Comparison of ENCODE assay signal across 9 mouse cellular contexts in genomic region chr2:72478921-72479320, GRCm38 (mm10). TPM values are rescaled to one million over a fixed set of nuclear protein-coding genes. Genes with fewer than 3 reads are reported as not detected.
A peak's percentile ranks its signal among the peaks of the same experiment; 100 is the strongest.
DNase-seq lines count a peak whose midpoint lies in the region; ATAC-seq and TF ChIP-seq lines count a peak whose summit lies in the region.
"Had no signal": no experiment of that assay in that cellular context is flagged by ENCODE, and none has a peak within 500 bp of the region (broad histone marks: within the 10 kb centered on the region; RNA-seq: fewer than 3 reads in every experiment).

No protein-coding gene starts in this region.

- ATAC-seq in heart, embryonic 13.5 days (ENCODE audit: extremely low read depth, insufficient number of reproducible peaks, low FRiP score, low TSS enrichment): no peak
- ATAC-seq in midbrain, embryonic 13.5 days: no peak
- no peak for ATAC-seq in midbrain, postnatal 0 days (ENCODE audit: low FRiP score)
- no peak for ATAC-seq in midbrain, embryonic 14.5 days (ENCODE audit: low FRiP score, low TSS enrichment)

- peaks cover 45% of the 10 kb centered on the region for H3K36me3 ChIP-seq in heart, embryonic 13.5 days
- peaks cover 18% of the 10 kb centered on the region; the same call in 1 of the 2 replicates for H3K36me3 ChIP-seq in midbrain, embryonic 13.5 days
- no peaks in the 10 kb centered on the region for H3K36me3 ChIP-seq in midbrain, postnatal 0 days (ENCODE audit: insufficient read depth, low read length)
- H3K36me3 ChIP-seq in midbrain, embryonic 14.5 days (ENCODE audit: control insufficient read depth, insufficient read depth, low read length): peaks cover 8% of the 10 kb centered on the region; the same call in 1 of the 2 replicates

- H3K4me1 ChIP-seq in heart, embryonic 13.5 days: peaks cover 49% of the 10 kb centered on the region
- H3K4me1 ChIP-seq in midbrain, embryonic 13.5 days (replicated peaks): peaks cover 31% of the 10 kb centered on the region
- H3K4me1 ChIP-seq in midbrain, postnatal 0 days (ENCODE audit: insufficient read depth, low read length): no peaks in the 10 kb centered on the region; the same call in 1 of the 2 replicates
- H3K4me1 ChIP-seq in midbrain, embryonic 14.5 days (ENCODE audit: control insufficient read depth, insufficient read depth, low read length): peaks cover 5% of the 10 kb centered on the region; the same call in 1 of the 2 replicates

- H3K27ac ChIP-seq in heart, embryonic 13.5 days (replicated peaks): no peak overlapping the region
- no peak overlapping the region for H3K27ac ChIP-seq in midbrain, embryonic 13.5 days
- H3K27ac ChIP-seq in midbrain, postnatal 0 days (ENCODE audit: low read depth, low read length): no peak overlapping the region
- H3K27ac ChIP-seq in midbrain, embryonic 14.5 days (replicated peaks; ENCODE audit: low read depth, low read length): no peak overlapping the region

- H3K27me3 ChIP-seq in heart, embryonic 13.5 days (replicated peaks): no peaks in the 10 kb centered on the region
- H3K27me3 ChIP-seq in midbrain, embryonic 13.5 days: peaks cover 11% of the 10 kb centered on the region
- peaks cover 8% of the 10 kb centered on the region for H3K27me3 ChIP-seq in midbrain, postnatal 0 days (ENCODE audit: insufficient read depth, low read length)
- peaks cover 9% of the 10 kb centered on the region for H3K27me3 ChIP-seq in midbrain, embryonic 14.5 days (ENCODE audit: control insufficient read depth, insufficient read depth, low read length)

- peak overlapping the region; percentile 91; the same call in 1 of the 2 replicates for H3K4me2 ChIP-seq in heart, embryonic 13.5 days
- H3K4me2 ChIP-seq in midbrain, embryonic 13.5 days (replicated peaks): peak overlapping the region; percentile 79
- no peak overlapping the region for H3K4me2 ChIP-seq in midbrain, postnatal 0 days (ENCODE audit: low read depth, low read length, poor library complexity, severe bottlenecking)
- peak overlapping the region; percentile 21 for H3K4me2 ChIP-seq in midbrain, embryonic 14.5 days (ENCODE audit: low read length)

- DNase-seq in heart, adult 9 months (ENCODE audit: low spot score in 2 of 2): no peak
- DNase-seq in midbrain, postnatal 0 days (ENCODE audit: low spot score): no peak
- DNase-seq in midbrain, embryonic 14.5 days: peak; percentile 31
- no peak for DNase-seq in layer of hippocampus, adult 11-12 months (ENCODE audit: low spot score)
- DNase-seq in urinary bladder, postnatal 14 days (ENCODE audit: low spot score): no peak
- DNase-seq in kidney, adult 18-20 months: no peak
- DNase-seq: right cerebral cortex, postnatal 4 days had no signal

- WGBS in heart, embryonic 13.5 days: 67% methylated on average over 13 of the region's 13 CpGs
- WGBS in midbrain, embryonic 13.5 days: 46% methylated on average over 13 of the region's 13 CpGs
- 38% methylated on average over 13 of the region's 13 CpGs for WGBS in midbrain, postnatal 0 days
- WGBS in midbrain, embryonic 14.5 days: 42% methylated on average over 13 of the region's 13 CpGs

- H3K9ac ChIP-seq in heart, embryonic 13.5 days: no peak overlapping the region
- no peak overlapping the region for H3K9ac ChIP-seq in midbrain, embryonic 13.5 days (replicated peaks)
- no peak overlapping the region for H3K9ac ChIP-seq in midbrain, postnatal 0 days (replicated peaks; ENCODE audit: low read length, poor library complexity, severe bottlenecking)
- no peak overlapping the region for H3K9ac ChIP-seq in midbrain, embryonic 14.5 days (replicated peaks; ENCODE audit: low read length)

- H3K4me3 ChIP-seq in heart, embryonic 13.5 days: no peak overlapping the region
- 0 out of 2 replicates have a peak overlapping the region, but pooled peaks have one; percentile 11 for H3K4me3 ChIP-seq in midbrain, embryonic 13.5 days (replicated peaks)
- H3K4me3 ChIP-seq in midbrain, postnatal 0 days (ENCODE audit: low read depth, low read length): no peak overlapping the region
- no peak overlapping the region for H3K4me3 ChIP-seq in midbrain, embryonic 14.5 days (replicated peaks; ENCODE audit: low read depth, low read length)

- H3K9me3 ChIP-seq in heart, embryonic 13.5 days: no peaks in the 10 kb centered on the region
- no peaks in the 10 kb centered on the region for H3K9me3 ChIP-seq in midbrain, embryonic 13.5 days
- no peaks in the 10 kb centered on the region for H3K9me3 ChIP-seq in midbrain, postnatal 0 days (ENCODE audit: low read length)
- H3K9me3 ChIP-seq in midbrain, embryonic 14.5 days (ENCODE audit: control insufficient read depth, low read length): no peaks in the 10 kb centered on the region

- no peak for TF ChIP-seq CTCF in midbrain, postnatal 0 days (IDR thresholded peaks at IDR 0.05)

RNA-seq across cellular contexts. Expression of gene Cdca7, which starts 3.0 kb away (rescaled TPM):
- polyA plus RNA-seq in heart, embryonic 13.5 days (2015; fragmentation: Nextera tagmentation; extraction: Ambion mirVana): 46.8 and 49.0 TPM in 2 replicates
- polyA plus RNA-seq in midbrain, embryonic 13.5 days (2015; fragmentation: Nextera tagmentation; extraction: Ambion mirVana): 55.0 and 64.8 TPM in 2 replicates
- 4.5 and 14.5 TPM in 2 replicates for total RNA-seq in midbrain, postnatal 0 days (2014; rRNA removed)
- polyA plus RNA-seq in midbrain, postnatal 0 days (2015; fragmentation: Nextera tagmentation; extraction: Ambion mirVana): 2.5 and 3.2 TPM in 2 replicates
- polyA plus RNA-seq in midbrain, embryonic 14.5 days (2014; fragmentation: Nextera tagmentation; extraction: Ambion mirVana): 11.9 and 26.7 TPM in 2 replicates
